Comparison of ENCODE assay signal across 9 mouse cellular contexts in genomic region chr2:49569862-49570777, GRCm38 (mm10). TPM values are rescaled to one million over a fixed set of nuclear protein-coding genes. Genes with fewer than 3 reads are reported as not detected.
DNase-seq lines count a peak whose midpoint lies in the region; ATAC-seq lines count a peak whose summit lies in the region.
"Had no signal": no experiment of that assay in that cellular context is flagged by ENCODE, and none has a peak within 500 bp of the region (broad histone marks: within the 10 kb centered on the region; RNA-seq: fewer than 3 reads in every experiment).

No protein-coding gene starts in this region.

- peaks cover 51% of the 10 kb centered on the region for H3K4me1 ChIP-seq in limb, embryonic 13.5 days
- H3K4me1 ChIP-seq: liver, embryonic 13.5 days had no signal

- H3K27ac ChIP-seq in limb, embryonic 13.5 days = peak overlapping the region; percentile 29; the same call in 1 of the 2 replicates
- H3K27ac ChIP-seq: liver, embryonic 13.5 days had no signal

- 35% methylated on average over 16 of the region's 16 CpGs for WGBS in limb, embryonic 13.5 days

- no peak overlapping the region for H3K4me3 ChIP-seq in limb, embryonic 13.5 days
- H3K4me3 ChIP-seq: liver, embryonic 13.5 days had no signal

- peak; percentile 24 to 57 for DNase-seq in adrenal gland, adult (ENCODE audit: inconsistent age in 2 of 2, low spot score in 1 of 2)
- no peak for DNase-seq in adrenal gland, postnatal 4 days (ENCODE audit: low spot score in 2 of 2)
- DNase-seq in cerebellum, adult 9-10 months = peak; percentile 98
- DNase-seq in kidney, adult 18-20 months = peak; percentile 84
- peak; percentile 23 to 25 for DNase-seq in right cerebral cortex, adult 2 months (ENCODE audit: low spot score in 2 of 2)
- DNase-seq: liver, embryonic 13.5 days had no signal

- no peaks in the 10 kb centered on the region for H3K9me3 ChIP-seq in limb, embryonic 13.5 days
- H3K9me3 ChIP-seq: liver, embryonic 13.5 days had no signal

- no peak overlapping the region for H3K9ac ChIP-seq in limb, embryonic 13.5 days
- H3K9ac ChIP-seq: liver, embryonic 13.5 days had no signal

- peak; percentile 62 for ATAC-seq in granulocyte monocyte progenitor cell, adult 5-6 weeks (replicated peaks; ENCODE audit: poor library complexity, severe bottlenecking)
- peak; percentile 66 for ATAC-seq in limb, embryonic 13.5 days (ENCODE audit: low FRiP score, low read depth)
- no peak for ATAC-seq in monocyte, adult 5-6 weeks (replicated peaks; ENCODE audit: insufficient number of reproducible peaks, low FRiP score, low TSS enrichment, poor library complexity, severe bottlenecking)

- H3K27me3 ChIP-seq in limb, embryonic 13.5 days = no peaks in the 10 kb centered on the region
- H3K27me3 ChIP-seq: liver, embryonic 13.5 days had no signal

- H3K36me3 ChIP-seq in limb, embryonic 13.5 days = no peaks in the 10 kb centered on the region
- H3K36me3 ChIP-seq: liver, embryonic 13.5 days had no signal

- H3K4me2 ChIP-seq in limb, embryonic 13.5 days (replicated peaks) = peak overlapping the region; percentile 43
- H3K4me2 ChIP-seq: liver, embryonic 13.5 days had no signal

RNA-seq across cellular contexts. Expression of gene Kif5c, which starts 49.0 kb away (rescaled TPM):
- 10 to 100 TPM; 20.8 to 31.1 TPM for total RNA-seq in adrenal gland, postnatal 4 days (2021)
- total RNA-seq in granulocyte monocyte progenitor cell, adult 5-6 weeks (2014; fragmentation: Nextera tagmentation) = not detected in 2 replicates
- total RNA-seq in granulocyte monocyte progenitor cell, adult 5-6 weeks (2017) = not detected in 2 replicates
- polyA plus RNA-seq in limb, embryonic 13.5 days (2015; fragmentation: Nextera tagmentation; extraction: Ambion mirVana) = 8.4 and 9.2 TPM in 2 replicates
- total RNA-seq in monocyte, adult 5-6 weeks (2017) = 0.64 to 1.3 TPM in 2 of 3 replicates, not detected in the other

Comparison
In these comparisons a context has a peak if more than half of its experiments do, and no peak if none do; other contexts are left out.
1. DNase-seq: peak in adrenal gland, adult (2 of 2), cerebellum, adult 9-10 months (single experiment), kidney, adult 18-20 months (single experiment) and right cerebral cortex, adult 2 months (2 of 2); none in adrenal gland, postnatal 4 days (0 of 2).